Mouse (Mus musculus) granulocyte monocyte progenitor cell, adult 5-6 weeks (primary cell): Measurements from ENCODE around the gene Vav3. TPM values are rescaled to one million over a fixed set of nuclear protein-coding genes. Genes with fewer than 3 reads are reported as not detected.

Experiments used
- ATAC-seq: replicated peaks from 2 replicates; pipeline ENCODE4 v1.8.0; 2016; ENCODE audit warnings: mild to moderate bottlenecking, moderate TSS enrichment, inconsistent platforms; ENCODE audit not compliant: poor library complexity, severe bottlenecking
- total RNA-seq, 2 experiments: library from RNA; stranded (forward) in 1 of 2; stranded (reverse) in 1 of 2; fragments of 200-712, 200-1000 nt in 1 of 2; fragments of >200 nt in 1 of 2; fragmentation: Nextera tagmentation in 1 of 2; gene quantifications; 2 replicates each; pipeline ENCODE4 v1.2.3; 2014 to 2017

Gene Vav3
- total RNA-seq, 2 experiments from 2014 or later: 75.4 to 84.4 TPM

DNA sequence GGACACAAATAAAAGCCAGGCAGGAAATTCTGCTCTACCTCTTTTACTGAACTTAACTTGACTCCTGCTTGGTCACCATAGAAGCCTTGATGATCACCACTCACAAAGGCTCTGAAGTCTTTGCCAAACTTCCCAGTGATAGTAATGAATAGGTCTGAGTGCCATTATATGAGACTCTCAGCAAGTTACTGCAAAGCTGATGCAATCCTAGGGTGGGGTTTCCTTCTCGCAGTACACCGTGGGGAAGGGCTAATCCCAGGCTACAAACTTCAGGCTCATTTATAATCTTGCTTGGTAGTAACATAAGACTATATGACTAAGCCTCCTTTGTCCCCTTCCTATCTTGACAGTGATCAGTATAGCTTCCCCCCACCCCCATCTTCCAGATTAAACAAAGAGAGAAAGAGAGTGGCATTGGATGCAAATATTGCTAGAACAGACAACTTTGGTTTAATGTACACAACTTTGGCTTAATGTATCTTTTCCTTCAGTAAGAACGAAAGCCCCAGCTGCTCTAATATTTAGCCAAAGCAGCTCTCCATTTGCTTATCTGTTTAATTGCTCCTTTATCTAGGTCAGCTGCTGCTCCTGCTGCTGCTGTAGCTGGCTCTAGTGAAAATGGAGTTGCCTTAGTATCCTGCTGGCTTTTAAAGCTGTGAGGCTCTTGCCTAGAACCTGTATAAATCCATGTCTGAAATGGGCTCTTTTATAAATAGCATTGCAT is 228.3 kb downstream of the Vav3 start:
- ATAC-seq: no peak

DNA sequence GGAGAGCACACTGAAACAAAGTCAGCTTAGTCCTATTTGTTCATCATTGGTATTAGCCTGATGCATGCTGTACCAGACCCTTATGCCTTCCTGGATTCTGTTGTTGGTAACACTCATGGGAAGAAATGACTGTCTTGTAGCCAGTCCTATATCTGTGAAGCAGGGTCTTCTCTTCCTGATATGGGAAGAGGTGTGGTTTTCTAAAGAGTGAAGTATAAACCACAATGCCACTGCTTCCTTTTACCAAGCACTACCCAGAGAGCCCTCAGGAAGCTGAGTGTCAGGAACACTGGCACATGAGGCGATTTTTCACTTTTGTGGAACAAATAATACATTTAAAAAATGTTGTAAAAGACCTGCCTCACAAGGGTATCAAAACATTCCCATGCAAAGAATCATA is 231.0 kb downstream of the Vav3 start:
- peak; percentile 71 for ATAC-seq

DNA sequence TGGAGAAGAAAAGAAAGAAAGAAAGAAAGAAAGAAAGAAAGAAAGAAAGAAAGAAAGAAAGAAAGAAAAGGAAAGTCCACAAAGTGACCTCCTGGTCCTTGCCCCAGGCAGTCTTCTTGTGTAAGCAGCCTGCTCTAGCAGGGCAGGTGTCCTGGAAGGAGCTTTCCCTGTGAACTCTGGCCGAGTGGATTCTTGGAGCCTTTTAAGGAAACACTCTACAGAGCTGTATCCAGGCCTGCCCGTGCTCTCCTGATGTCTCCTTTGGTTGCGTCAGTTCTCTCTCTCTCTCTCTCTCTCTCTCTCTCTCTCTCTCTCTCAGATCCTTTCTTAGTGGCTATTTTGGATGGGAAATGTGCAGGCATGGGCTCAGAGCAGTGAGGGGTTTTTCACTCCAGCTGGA is 232.4 kb downstream of the Vav3 start:
- no peak for ATAC-seq

DNA sequence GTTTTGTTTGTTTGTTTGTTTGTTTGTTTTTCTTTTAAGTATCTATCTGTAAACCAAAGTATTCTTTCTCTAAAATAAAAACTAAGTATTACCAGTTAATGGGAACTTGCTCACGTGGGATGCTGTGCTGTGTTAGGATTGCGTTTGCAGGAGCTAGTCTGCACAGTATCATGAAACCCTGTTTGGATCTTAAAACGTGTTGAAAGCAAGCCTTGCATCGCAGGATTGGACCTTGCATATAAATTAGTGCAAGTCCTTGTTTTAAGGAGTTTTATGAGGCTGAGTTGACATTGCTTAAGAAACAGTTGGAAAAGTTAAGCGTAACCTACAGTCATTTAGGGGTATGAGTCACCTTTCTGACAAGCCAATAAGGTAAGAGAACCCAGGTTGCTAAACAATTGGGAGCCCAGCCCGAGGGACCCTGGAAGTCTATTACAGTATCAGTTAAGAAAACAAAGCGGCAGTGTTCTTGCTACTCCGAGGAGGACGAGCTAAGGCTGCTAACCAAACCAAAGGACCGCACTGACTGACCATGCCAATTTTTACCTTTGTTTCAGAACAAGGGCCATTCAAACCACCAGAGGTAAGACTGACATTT is 233.2 kb downstream of the Vav3 start:
- ATAC-seq: no peak

DNA sequence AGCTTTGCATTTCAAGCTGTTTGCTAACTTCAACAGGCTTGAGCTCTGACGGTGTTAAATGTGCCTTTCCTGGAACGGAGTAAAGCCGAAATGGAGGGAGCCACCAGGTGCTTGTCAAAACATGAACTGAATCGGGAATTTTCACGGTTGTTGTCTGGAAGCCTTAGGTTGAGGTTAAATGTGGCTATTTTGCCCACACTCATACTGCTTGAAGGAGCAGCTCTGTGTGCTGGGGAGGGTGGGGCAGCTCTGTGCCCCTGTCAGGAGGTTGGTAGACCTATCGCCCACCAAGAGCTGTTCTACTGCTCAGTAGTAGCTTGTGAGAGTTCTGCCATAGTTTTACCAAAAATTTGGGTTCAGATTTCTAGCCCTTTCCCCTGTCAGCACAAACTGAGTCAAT is 233.7 kb downstream of the Vav3 start:
- no peak for ATAC-seq

DNA sequence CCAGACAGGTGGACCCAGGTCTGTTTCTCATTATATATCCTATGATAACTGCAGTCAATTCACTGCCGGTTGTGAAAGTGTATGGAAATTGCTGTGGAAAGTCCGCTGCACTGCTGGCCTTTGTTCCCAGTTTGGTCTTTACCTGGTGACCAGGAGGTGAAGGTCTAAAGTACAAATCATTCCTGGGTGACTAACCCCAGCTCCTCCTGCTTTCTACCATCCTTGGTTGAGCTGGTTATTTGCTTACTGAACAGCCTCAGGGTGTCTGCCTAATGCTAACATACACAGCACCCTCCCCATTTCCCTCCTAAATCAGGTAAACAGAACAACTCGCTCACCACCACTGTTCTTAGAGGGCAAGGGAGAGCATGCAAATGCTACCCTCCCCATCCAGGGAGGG is 237.9 kb downstream of the Vav3 start:
- no peak for ATAC-seq

DNA sequence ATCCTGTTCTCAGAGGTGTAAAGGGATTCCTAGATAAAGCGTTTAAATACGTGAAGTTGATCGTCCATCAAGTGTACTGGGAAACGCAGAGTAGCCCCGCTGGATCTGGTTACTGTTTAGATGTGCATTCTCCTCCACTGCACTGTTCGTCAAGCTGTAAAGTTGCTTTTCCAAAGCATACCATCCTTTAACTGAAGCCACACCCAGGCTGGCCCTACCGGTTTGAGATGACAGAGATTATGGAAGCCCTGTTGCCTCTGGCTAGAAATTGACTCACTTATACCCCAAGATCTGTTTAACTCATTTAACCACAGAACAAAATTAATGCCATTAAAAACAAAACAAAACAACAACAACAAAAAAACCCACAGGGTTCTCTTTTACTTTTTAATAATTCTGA is 238.5 kb downstream of the Vav3 start:
- no peak for ATAC-seq

DNA sequence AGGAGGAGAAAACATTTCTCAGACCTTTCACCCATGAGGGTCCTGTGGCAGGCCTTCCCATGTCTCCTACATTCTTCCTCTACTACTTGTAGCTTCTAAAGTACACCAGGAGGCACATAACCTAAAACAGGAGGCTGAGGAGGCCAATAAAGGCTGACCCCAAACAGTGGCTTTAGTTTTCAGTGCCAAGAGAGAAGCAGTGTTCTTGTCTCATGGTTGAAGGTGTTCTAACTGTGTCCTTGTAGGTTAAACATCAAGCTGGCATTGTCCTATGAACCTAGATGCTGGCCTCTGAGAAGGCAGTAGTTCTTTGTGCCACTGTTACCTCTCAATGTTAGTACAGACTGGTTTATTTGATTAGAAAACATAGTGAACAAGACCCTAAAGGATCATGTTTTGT is 245.5 kb downstream of the Vav3 start:
- ATAC-seq: no peak

DNA sequence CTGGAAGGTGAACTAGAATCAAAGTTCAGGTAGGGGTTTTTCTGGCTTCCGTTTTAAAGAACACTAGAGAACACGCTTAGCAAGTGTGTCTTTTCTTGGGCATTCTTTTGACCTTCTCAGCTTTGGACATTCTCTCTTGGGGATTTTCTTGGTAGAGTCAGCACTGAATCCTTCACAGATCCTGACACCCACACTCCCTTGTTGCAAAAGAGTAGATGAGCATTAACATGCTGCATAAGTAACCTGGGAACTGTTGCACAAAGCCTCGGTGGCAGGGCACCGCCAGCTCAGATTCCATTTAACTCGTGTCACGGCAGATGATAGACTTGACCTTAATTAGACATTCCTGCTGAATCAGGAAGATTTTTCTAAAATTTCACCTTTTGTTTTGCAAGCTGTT is 252.5 kb downstream of the Vav3 start:
- no peak for ATAC-seq

DNA sequence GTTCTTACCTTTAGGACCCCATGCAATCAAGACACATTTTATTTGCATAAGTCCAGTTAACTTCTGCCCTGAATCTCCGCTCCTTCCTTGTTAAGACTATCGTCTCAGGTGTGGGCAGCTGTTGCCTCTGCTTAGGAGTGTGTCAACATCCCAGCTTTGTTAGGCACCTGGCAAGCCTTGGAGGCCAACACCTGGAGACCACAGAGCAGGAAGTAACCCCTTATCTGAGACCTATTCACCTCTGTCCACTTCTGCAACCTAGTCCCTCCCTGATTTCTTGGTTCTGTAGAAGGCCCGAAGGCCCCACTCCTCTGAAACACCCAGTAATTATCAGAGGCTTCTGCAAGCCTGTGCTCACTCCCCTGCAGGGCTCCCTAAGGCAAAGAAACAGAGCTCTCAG is 255.6 kb downstream of the Vav3 start:
- no peak for ATAC-seq

DNA sequence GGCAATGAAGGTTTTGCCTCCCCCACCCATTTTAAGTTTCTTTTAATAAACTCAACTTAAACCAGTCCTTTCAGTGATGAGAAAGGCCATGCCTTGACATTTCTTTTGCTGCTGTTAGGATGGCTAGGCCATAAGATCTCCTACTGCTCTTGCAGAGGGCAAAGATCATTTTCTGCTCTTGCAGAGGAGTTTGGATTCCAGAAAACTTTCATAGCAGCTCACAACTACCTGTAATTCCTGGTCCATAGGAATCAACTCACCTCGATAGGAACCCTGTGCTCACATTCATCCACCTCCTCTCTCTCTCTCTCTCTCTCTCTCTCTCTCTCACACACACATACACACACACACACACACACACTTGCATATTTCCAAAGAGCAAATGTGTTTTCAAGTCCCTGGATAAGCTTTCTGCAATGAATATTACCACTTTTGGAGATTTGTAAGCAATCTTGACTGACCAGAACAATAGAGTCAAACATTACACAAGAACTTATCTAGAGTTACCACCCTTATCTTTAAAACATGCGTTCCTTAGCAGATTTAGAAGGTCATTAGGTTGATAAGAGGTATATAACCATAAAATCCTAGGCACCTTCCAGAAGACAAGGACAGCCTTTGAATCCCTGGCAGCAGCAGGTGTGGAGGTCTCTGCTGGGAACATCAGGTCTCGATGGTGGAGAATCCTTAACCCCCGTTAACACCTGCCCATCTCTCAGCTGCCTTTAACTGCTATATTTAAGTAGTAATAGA is 260.4 kb downstream of the Vav3 start:
- ATAC-seq: no peak

DNA sequence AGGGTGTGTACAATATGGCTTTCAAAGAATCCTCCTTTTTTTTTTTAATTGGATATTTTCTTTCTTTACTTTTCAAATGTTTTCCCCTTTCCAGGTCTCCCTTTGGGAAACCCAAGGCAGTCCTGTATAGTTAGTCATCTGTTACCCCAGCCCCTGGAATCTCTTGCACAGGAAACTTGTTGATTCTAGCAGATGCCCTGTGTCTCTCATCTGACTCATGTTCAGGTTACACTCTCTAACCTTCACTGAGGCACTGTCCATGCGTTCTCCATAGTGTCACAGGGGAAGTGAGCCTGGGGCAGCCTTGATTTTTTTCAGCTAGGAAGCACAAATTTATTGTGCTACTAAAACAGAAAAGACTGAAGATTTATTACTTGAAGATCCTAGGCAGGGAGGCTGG is 262.3 kb downstream of the Vav3 start:
- no peak for ATAC-seq

DNA sequence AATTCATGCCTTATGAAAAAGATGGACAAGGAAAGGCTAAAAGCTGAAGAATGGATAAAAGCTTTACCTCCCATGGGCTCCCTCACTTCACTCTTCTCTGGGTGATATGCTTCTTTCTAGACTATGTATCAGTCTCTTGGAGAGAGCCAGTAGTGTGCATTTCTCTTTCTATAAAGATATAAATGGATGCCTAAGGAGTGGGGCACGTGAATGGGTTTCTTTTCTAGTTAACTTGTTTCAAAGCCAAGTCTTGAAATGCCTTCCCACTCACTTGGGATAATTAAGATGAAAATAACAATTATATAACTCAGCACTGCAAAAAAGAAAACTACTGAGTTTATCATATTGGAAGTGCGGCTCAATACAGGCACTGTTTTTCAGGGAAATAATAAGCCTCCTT is 265.7 kb downstream of the Vav3 start:
- ATAC-seq: no peak

DNA sequence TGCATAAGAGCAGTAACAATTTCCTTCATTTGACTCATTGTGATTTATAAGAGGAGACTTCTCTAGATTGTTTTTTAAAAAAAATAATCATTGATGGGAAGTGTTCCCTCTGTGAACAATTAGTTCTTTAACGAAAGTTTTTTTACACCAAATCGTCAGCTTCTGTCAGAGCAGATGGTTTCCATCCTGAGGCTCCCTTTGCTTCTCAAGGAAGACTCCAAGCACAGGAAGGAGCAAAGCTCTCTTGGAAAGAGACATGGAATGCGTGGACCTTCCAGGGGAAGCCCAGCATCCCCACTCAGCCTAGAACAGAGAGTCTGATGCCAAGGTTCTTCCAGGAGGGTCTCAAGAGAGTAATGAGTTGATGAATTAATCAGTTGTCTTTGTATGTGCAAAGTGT is 281.3 kb downstream of the Vav3 start:
- ATAC-seq: no peak

DNA sequence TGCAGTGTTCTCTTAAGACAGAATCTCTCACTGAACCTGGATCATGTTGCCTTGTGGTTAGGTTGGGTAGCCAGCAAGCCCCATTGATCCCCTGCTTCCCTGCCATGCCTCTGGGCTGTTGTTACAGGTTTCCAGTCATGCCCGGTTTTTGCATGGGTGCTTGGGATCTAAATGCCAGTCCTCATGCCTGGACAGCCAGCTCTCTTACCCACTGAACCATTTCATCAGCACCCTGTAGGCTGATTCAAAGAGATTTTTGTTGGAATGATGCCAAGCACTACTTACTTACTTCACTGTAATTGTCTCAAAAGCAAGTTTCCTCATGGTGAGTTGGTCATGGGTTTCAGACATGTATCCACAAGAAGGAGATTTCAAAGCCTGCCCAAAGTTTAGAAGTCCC is 281.9 kb downstream of the Vav3 start:
- ATAC-seq: no peak

DNA sequence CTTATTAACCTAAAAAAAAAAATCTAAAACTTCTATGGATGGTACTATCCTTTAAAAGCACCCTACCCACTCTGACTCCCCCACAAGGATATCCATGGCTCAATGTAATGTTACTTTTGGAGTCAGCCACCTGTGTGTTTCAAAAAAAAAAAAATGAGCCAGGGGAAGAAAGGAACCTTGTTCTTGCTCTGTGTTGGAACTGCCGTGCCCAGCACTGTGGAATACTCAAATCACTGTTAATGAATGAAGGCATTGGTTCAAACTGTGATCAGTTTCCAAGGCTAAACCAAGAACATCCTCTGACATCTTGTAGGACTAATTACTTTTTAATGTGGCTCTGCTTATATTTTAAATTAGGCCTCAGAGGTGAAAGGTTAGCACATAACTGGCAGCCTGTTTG is 282.4 kb downstream of the Vav3 start:
- ATAC-seq: no peak

DNA sequence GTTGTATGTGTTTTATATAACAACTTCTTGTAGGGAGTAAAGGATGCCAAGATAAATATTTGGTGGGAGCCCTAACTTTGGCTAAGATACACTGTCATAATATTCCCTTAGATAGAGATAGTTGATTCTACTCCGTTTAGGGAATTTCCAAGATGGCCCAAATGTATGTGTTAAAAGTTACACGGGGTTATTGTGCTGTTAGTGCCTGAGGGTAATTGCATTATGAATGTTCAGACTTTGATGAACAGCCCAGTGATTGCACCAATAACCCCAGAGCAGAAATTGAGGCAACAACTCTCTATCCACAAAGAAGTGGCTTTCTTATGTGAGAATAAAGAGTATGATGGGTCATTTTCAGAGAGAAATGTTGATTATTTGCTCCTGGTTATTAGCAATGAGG is 283.3 kb downstream of the Vav3 start:
- ATAC-seq: no peak

DNA sequence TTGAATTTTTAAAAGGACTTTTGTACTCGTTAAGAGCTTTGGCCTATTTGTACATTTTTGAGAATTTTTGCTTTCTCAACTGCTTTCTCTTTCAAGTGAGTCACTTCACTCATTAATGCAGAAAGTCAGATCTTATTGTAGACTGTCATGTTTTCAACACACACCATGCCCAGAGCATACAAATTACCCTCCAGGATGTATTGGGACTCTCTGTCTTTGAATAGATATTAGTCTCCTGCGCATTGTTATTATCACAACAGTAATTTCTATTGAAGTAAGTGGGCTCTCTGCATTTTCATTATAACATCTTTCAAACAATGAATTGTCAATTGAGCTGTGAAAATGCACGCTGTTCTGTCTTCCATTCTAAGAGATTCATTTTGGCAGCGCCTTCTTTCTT is 295.6 kb downstream of the Vav3 start:
- no peak for ATAC-seq

DNA sequence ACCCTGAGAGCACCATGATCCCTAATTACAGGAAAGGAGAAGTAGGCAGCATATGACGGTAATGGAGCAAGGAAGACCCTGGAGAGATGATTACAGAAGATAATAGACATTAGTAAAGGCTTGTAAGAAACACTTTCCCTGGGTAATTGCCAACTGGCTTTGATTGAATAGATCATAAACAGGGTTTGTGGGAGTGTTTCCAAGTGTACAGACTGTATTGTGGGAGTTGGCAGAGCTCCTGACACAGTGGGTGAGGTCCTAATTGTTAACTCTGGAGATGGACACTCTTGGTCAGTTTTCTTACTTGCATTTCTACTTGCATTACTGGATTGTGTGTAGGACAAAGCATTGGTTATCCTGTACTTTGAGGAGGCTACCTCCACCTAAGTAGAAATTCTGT is 298.9 kb downstream of the Vav3 start:
- ATAC-seq: no peak

DNA sequence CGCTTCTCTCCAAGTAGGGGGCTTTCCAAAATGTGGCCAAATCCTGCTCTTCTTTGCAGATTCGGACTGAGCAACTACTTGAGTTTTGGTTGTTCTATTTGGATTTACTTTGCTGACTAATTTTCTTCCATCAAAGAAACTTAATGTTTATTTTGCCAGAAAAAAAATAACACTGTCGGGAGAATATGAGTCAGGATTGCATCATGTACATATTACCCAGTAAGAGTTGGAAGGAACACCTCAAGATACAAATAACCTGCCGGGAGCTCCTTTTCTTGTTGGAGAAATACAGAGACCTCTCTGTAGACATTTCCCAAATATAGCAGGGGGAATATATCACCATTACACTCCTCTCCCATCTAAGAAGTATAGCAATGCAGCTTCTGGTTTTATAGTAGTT is 300.3 kb downstream of the Vav3 start:
- ATAC-seq: no peak

DNA sequence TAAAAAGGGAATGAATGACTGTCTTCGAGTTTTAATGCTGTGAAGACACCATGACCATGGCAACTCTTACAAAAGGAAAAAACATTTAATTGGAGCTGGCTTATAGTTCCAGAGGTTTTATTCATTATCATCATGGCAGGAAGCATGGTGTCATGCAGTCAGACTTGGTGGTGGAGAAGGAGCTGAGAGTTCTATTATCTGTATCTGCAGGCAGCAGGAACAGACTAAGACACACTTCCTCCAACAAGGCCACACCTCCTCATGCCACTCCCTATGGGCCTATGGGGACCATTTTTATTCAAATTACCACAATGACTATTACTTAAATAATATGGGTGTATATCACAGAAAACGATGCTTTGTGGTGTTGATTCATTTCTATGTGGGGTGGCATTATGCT is 307.8 kb downstream of the Vav3 start:
- no peak for ATAC-seq

DNA sequence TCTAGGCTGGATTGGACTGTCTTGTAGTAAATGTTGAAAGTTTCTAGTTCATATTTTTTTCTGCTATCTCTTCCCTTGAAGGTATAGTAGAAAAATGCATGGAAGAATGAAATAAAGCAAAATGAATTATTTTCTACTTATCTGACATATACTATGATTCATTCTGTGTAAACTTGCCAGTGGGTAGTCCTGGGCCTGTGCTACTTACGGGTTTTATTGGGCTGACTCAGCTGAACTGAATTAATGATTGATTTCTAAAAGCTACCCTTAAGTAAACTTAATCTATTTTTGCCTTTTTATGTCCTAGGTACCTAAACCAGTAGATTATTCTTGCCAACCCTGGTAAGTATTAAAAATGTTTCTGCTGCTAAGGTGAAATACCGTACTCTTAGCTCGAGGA is 311.0 kb downstream of the Vav3 start:
- ATAC-seq: no peak
